In the genomic region with DNA sequence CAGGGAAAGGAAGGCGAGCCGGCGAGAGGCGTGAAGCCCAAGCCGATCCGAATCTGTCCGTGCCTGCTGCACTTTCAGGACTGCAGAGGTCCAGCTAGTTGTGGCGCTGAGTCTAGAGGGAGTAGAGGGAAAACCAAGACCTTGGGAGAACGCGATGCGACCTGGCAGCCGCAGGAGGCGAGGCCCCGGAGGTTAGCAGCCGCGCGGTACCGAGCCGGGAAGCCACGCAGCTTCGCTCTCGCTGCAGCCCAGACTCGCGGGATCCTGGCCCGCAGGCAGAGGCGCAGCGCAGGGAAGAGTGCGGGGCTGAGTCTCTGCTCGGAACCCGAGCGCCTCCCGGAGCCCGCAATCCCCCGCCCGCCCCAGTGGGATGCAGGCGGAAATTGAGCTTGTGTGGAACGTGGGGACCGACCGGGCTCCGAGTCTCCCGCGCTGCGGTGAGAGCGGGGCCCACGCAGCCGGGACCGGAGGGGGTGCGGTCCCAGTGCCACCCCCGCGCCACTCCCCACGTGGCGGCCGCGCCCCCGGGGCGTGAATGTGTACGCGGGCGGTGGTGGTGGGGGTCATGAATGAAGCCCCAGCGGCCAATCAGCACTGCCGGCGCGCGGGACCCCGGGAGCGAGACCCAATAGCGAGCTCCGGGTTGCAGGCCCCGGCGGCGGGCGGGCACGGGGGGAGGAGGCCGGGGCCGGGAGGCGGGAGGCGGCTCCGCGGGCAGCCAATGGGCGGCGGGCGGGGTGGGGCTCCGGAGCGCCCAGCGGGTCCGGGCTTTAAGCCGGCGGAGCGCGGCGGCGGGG, we compare ENCODE assay signal across 8 mouse cellular contexts. TPM values are rescaled to one million over a fixed set of nuclear protein-coding genes. Genes with fewer than 3 reads are reported as not detected.
A peak's percentile ranks its signal among the peaks of the same experiment; 100 is the strongest.
DNase-seq lines count a peak whose midpoint lies in the region; TF ChIP-seq lines count a peak whose summit lies in the region.

No protein-coding gene starts in this region.

- H3K9me3 ChIP-seq in ES-E14 (ENCODE audit: control insufficient read depth, insufficient read depth, low read depth, low read length), result no peaks in the 10 kb centered on the region
- no peaks in the 10 kb centered on the region for H3K9me3 ChIP-seq in hindbrain, embryonic 10.5 days

- 1% methylated on average over 91 of the region's 92 CpGs for WGBS in hindbrain, embryonic 10.5 days
- WGBS in lung, adult 2 months, result 1% methylated on average over 85 of the region's 92 CpGs

- peak; percentile 74 for DNase-seq in ES-E14 (ENCODE audit: low read depth, low spot score)
- DNase-seq in cerebellum, adult 8-10 months, result peak; percentile 38
- DNase-seq in frontal cortex, adult 2 months (ENCODE audit: extremely low spot score in 1 of 2, low spot score in 1 of 2), result peak; percentile 76 to 88
- peak; percentile 91 for DNase-seq in hindbrain, embryonic 10.5 days (ENCODE audit: low spot score)
- peak; percentile 56 for DNase-seq in layer of hippocampus, adult 9-10 months (ENCODE audit: low spot score)
- DNase-seq in lung, adult 2 months, result peak; percentile 58
- DNase-seq in ovary, adult 18-20 months (ENCODE audit: low spot score), result peak; percentile 77
- DNase-seq in thymus, postnatal 0 days (ENCODE audit: low spot score), result peak; percentile 83

- H3K27me3 ChIP-seq in hindbrain, embryonic 10.5 days (ENCODE audit: insufficient read depth, poor library complexity, severe bottlenecking), result peaks cover 89% of the 10 kb centered on the region

- H3K4me3 ChIP-seq in ES-E14 (ENCODE audit: insufficient read depth in 1 of 2, low read depth in 1 of 2, low read length in 2 of 2, poor library complexity in 1 of 2, severe bottlenecking in 1 of 2), result peak overlapping the region; percentile 87 to 91
- H3K4me3 ChIP-seq in hindbrain, embryonic 10.5 days, result peak overlapping the region; percentile 76
- H3K4me3 ChIP-seq in lung, adult 2 months (replicated peaks; ENCODE audit: extremely low read depth, low read depth, low read length), result peak overlapping the region; percentile 56

- H3K9ac ChIP-seq in ES-E14 (ENCODE audit: insufficient read depth, low read depth, low read length, poor library complexity, severe bottlenecking), result peak overlapping the region; percentile 80

- peaks cover 4 to 9% of the 10 kb centered on the region in 2 experiments; a peak in 2 of 4 replicates for H3K4me1 ChIP-seq in ES-E14 (ENCODE audit: control insufficient read depth in 2 of 2, insufficient read depth in 2 of 2, low read length in 2 of 2, poor library complexity in 1 of 2)
- peaks cover 84% of the 10 kb centered on the region for H3K4me1 ChIP-seq in hindbrain, embryonic 10.5 days (replicated peaks)
- peaks cover 7% of the 10 kb centered on the region; the same call in 1 of the 2 replicates for H3K4me1 ChIP-seq in lung, adult 2 months (ENCODE audit: control insufficient read depth, insufficient read depth, low read length)

- no peak for TF ChIP-seq CTCF in lung, adult 2 months (IDR thresholded peaks at IDR 0.05; ENCODE audit: insufficient read depth, low read length)

- H3K27ac ChIP-seq in ES-E14 (ENCODE audit: insufficient read depth, low read depth, low read length, poor library complexity, severe bottlenecking), result no peak overlapping the region
- H3K27ac ChIP-seq in hindbrain, embryonic 10.5 days, result peak overlapping the region; percentile 84

- TF ChIP-seq POLR2A in lung, adult 2 months (IDR thresholded peaks at IDR 0.05; ENCODE audit: borderline replicate concordance, extremely low read depth, low read depth, low read length), result no peak

- H3K36me3 ChIP-seq in ES-E14 (ENCODE audit: control insufficient read depth, insufficient read depth, low read length, poor library complexity, severe bottlenecking), result peaks cover 3% of the 10 kb centered on the region; the same call in 1 of the 2 replicates
- no peaks in the 10 kb centered on the region for H3K36me3 ChIP-seq in hindbrain, embryonic 10.5 days

- in situ Hi-C loops in ES-E14 (cut with MboI; ENCODE audit: low sequenced_read_pairs in 2 of 2, unreplicated experiment in 2 of 2), result no loop called here

TF ChIP-seq in ES-E14, 5 proteins besides CTCF, POLR2A, EP300 and RAD21:
- TF ChIP-seq MAFK (IDR thresholded peaks at IDR 0.05; ENCODE audit: insufficient read depth, low read depth, low read length), result no peak
- no peak; the same call in 1 of the 2 replicates for TF ChIP-seq CHD2 (IDR thresholded peaks at IDR 0.05; ENCODE audit: low read depth, low read length)
- no peak for TF ChIP-seq ZNF384 (IDR thresholded peaks at IDR 0.05; ENCODE audit: low read depth, low read length)
TF ChIP-seq in ES-E14: peak in this region for 0.

RNA-seq across cellular contexts. Expression of gene Pou3f1, which starts 0.4 kb away (rescaled TPM):
- 6.2 and 9.5 TPM in 2 replicates for total RNA-seq in ES-E14 (2012; rRNA removed)
- 6.9 and 11.6 TPM in 2 replicates for polyA plus RNA-seq in frontal cortex, adult 2 months (2012; rRNA removed)
- polyA plus RNA-seq in hindbrain, embryonic 10.5 days (2016; fragmentation: Nextera tagmentation; extraction: Ambion mirVana), result 5.2 and 12.9 TPM in 2 replicates
- polyA plus RNA-seq in lung, adult 2 months (2012; rRNA removed), result 0.16 and 0.22 TPM in 2 replicates
- 0.12 and 0.18 TPM in 2 replicates for polyA plus RNA-seq in thymus, postnatal 0 days (2015; fragmentation: Nextera tagmentation; extraction: Ambion mirVana)

RNA-seq across cellular contexts. Expression of gene Utp11, which starts 36.3 kb away (rescaled TPM):
- 29.2 and 39.7 TPM in 2 replicates for total RNA-seq in ES-E14 (2012; rRNA removed)
- 19.0 and 20.7 TPM in 2 replicates for polyA plus RNA-seq in frontal cortex, adult 2 months (2012; rRNA removed)
- 62.8 and 62.9 TPM in 2 replicates for polyA plus RNA-seq in hindbrain, embryonic 10.5 days (2016; fragmentation: Nextera tagmentation; extraction: Ambion mirVana)
- 4.4 and 7.2 TPM in 2 replicates for polyA plus RNA-seq in lung, adult 2 months (2012; rRNA removed)
- polyA plus RNA-seq in thymus, postnatal 0 days (2015; fragmentation: Nextera tagmentation; extraction: Ambion mirVana), result 76.4 and 76.7 TPM in 2 replicates

RNA-seq across cellular contexts. Expression of gene Fhl3, which starts 43.4 kb away (rescaled TPM):
- total RNA-seq in ES-E14 (2012; rRNA removed), result 7.5 and 13.7 TPM in 2 replicates
- polyA plus RNA-seq in frontal cortex, adult 2 months (2012; rRNA removed), result 2.0 and 2.2 TPM in 2 replicates
- 4.0 and 5.7 TPM in 2 replicates for polyA plus RNA-seq in hindbrain, embryonic 10.5 days (2016; fragmentation: Nextera tagmentation; extraction: Ambion mirVana)
- polyA plus RNA-seq in lung, adult 2 months (2012; rRNA removed), result 15.1 and 36.7 TPM in 2 replicates
- polyA plus RNA-seq in thymus, postnatal 0 days (2015; fragmentation: Nextera tagmentation; extraction: Ambion mirVana), result 9.4 and 10.2 TPM in 2 replicates

RNA-seq across cellular contexts. Expression of gene 3100002H09Rik, which starts 46.4 kb away (rescaled TPM):
- not detected in 2 replicates for total RNA-seq in ES-E14 (2012; rRNA removed)
- polyA plus RNA-seq in frontal cortex, adult 2 months (2012; rRNA removed), result 0.14 and 0.21 TPM in 2 replicates
- polyA plus RNA-seq in hindbrain, embryonic 10.5 days (2016; fragmentation: Nextera tagmentation; extraction: Ambion mirVana), result 0.25 TPM in 1 of 2 replicates, not detected in the other
- not detected in 2 replicates for polyA plus RNA-seq in lung, adult 2 months (2012; rRNA removed)
- not detected in 2 replicates for polyA plus RNA-seq in thymus, postnatal 0 days (2015; fragmentation: Nextera tagmentation; extraction: Ambion mirVana)

RNA-seq across cellular contexts. Expression of gene Sf3a3, which starts 57.5 kb away (rescaled TPM):
- total RNA-seq in ES-E14 (2012; rRNA removed), result 91.6 and 117 TPM in 2 replicates
- 35.5 and 40.4 TPM in 2 replicates for polyA plus RNA-seq in frontal cortex, adult 2 months (2012; rRNA removed)
- 221 and 243 TPM in 2 replicates for polyA plus RNA-seq in hindbrain, embryonic 10.5 days (2016; fragmentation: Nextera tagmentation; extraction: Ambion mirVana)
- polyA plus RNA-seq in lung, adult 2 months (2012; rRNA removed), result 8.1 and 11.5 TPM in 2 replicates
- polyA plus RNA-seq in thymus, postnatal 0 days (2015; fragmentation: Nextera tagmentation; extraction: Ambion mirVana), result 136 and 155 TPM in 2 replicates

Comparison
In these comparisons a context has a peak if more than half of its experiments do, and no peak if none do; other contexts are left out.
1. DNase-seq: peak in every context shown above with its lines; median percentile 91 in hindbrain, embryonic 10.5 days; 83 in thymus, postnatal 0 days; 82 in frontal cortex, adult 2 months; 77 in ovary, adult 18-20 months; 74 in ES-E14; 58 in lung, adult 2 months; 56 in layer of hippocampus, adult 9-10 months; 38 in cerebellum, adult 8-10 months.